Mouse (Mus musculus) stomach, postnatal 0 days (tissue): ENCODE measurements around the gene Usp49. TPM values are rescaled to one million over a fixed set of nuclear protein-coding genes. Genes with fewer than 3 reads are reported as not detected.

Experiments
- ATAC-seq: fragments of 200-750 bp; cut with Nextera tagmentation; 2 replicates; pipeline ENCODE4 v1.8.0; 2017; ENCODE audit not compliant: low FRiP score, low TSS enrichment
- DNase-seq: peaks from one replicate; pipeline ENCODE4 v3.0.0-alpha.2; 2016; ENCODE audit warnings: low spot score
- H3K27ac ChIP-seq: fragments of 300-500 bp; sonication (generic); replicated peaks from 2 replicates; pipeline ENCODE4 v1.5.1; 2014; ENCODE audit warnings: mild to moderate bottlenecking, control low read depth
- H3K27me3 ChIP-seq: fragments of 300-500 bp; sonication (generic); 2 replicates; pipeline ENCODE4 v1.6.1; 2014; ENCODE audit warnings: low read length; ENCODE audit not compliant: control insufficient read depth, insufficient read depth
- H3K36me3 ChIP-seq: fragments of 300-500 bp; sonication (generic); 2 replicates; pipeline ENCODE4 v1.6.1; 2014; ENCODE audit warnings: low read length, mixed read lengths; ENCODE audit not compliant: control insufficient read depth, insufficient read depth
- H3K4me1 ChIP-seq: fragments of 300-500 bp; sonication (generic); replicated peaks from 2 replicates; pipeline ENCODE4 v1.6.1; 2014; ENCODE audit warnings: antibody characterized with exemption; ENCODE audit not compliant: control insufficient read depth, insufficient read depth
- H3K4me2 ChIP-seq: fragments of 300-500 bp; sonication (generic); replicated peaks from 2 replicates; pipeline ENCODE4 v1.6.1; 2014; ENCODE audit warnings: low read depth, mild to moderate bottlenecking, control low read depth, moderate library complexity
- H3K4me3 ChIP-seq: fragments of 300-500 bp; sonication (generic); 2 replicates; pipeline ENCODE4 v1.5.1; 2014; ENCODE audit warnings: low read depth, low read length, control low read depth
- H3K9ac ChIP-seq: fragments of 300-500 bp; sonication (generic); 2 replicates; pipeline ENCODE4 v1.6.1; 2014; ENCODE audit warnings: mild to moderate bottlenecking, low read length, control low read depth, mixed read lengths
- H3K9me3 ChIP-seq: fragments of 300-500 bp; sonication (generic); 2 replicates; pipeline ENCODE4 v1.6.1; 2016; ENCODE audit warnings: low read length; ENCODE audit not compliant: control insufficient read depth
- CTCF ChIP-seq: IDR thresholded peaks from 2 replicates; pipeline ENCODE4 v1.5.1; 2016; ENCODE audit warnings: antibody characterized with exemption, low read depth, mild to moderate bottlenecking, moderate library complexity
- EP300 ChIP-seq: optimal IDR thresholded peaks from 2 replicates; pipeline ENCODE3; 2016; ENCODE audit warnings: antibody characterized with exemption
- WGBS: fragments of 180-500 bp; shearing (Covaris S2); extraction: QIAGEN DNeasy Blood & Tissue Kit; methylation state at CpG from one replicate; pipeline ENCODE4 v1.1.7; 2014; 5-methylcytosine and 5-hydroxymethylcytosine counted together
- polyA plus RNA-seq: library from polyadenylated mRNA; unstranded; fragments of >200 nt; fragmentation: Nextera tagmentation; extraction: Ambion mirVana; gene quantifications from 2 replicates; pipeline ENCODE4 v1.2.1, GENCODE M21; 2015

Usp49 gene
- polyA plus RNA-seq, 1 experiment from 2014 or later: 1.9 TPM

- ATAC-seq (peak; percentile 93), DNase-seq (peak; percentile 97)
- under 1% methylated on average over 60 of the region's 63 CpGs for WGBS
- H3K36me3 ChIP-seq: peaks cover 9% of the 10 kb centered on the region; the same call in 1 of the 2 replicates
- H3K4me1 ChIP-seq: peaks cover 3% of the 10 kb centered on the region; the same call in 1 of the 2 replicates
- H3K4me2 ChIP-seq: peak overlapping the region; percentile 98
- H3K9ac ChIP-seq: peak overlapping the region; percentile 68
- peak overlapping the region; percentile 93 for H3K27ac ChIP-seq
- no peaks in the 10 kb centered on the region for H3K27me3 ChIP-seq
- H3K4me3 ChIP-seq: peak overlapping the region; percentile 79
- TF ChIP-seq EP300: peak; percentile 34
- no peak for TF ChIP-seq CTCF
- no peaks in the 10 kb centered on the region for H3K9me3 ChIP-seq
Measured at GRCm38 (mm10) chr17:47628851-47629676, 1.4 kb upstream of the Usp49 start.

- H3K27ac ChIP-seq: peak overlapping the region; percentile 93
- H3K27me3 ChIP-seq: no peaks in the 10 kb centered on the region
- peak overlapping the region; percentile 98 for H3K4me2 ChIP-seq
- peak overlapping the region; percentile 68 for H3K9ac ChIP-seq
- peaks cover 3% of the 10 kb centered on the region; the same call in 1 of the 2 replicates for H3K4me1 ChIP-seq
- H3K36me3 ChIP-seq: peaks cover 8% of the 10 kb centered on the region; the same call in 1 of the 2 replicates
- H3K9me3 ChIP-seq: no peaks in the 10 kb centered on the region
- DNase-seq: no peak
- H3K4me3 ChIP-seq: peak overlapping the region; percentile 79
- peak; percentile 39 for ATAC-seq
- TF ChIP-seq EP300 (no peak), CTCF (peak; percentile 21; the same call in 1 of the 2 replicates)
- WGBS: under 1% methylated on average over 60 of the region's 61 CpGs
Measured at GRCm38 (mm10) chr17:47629717-47630677, 493 bp upstream of the Usp49 start.

- Histone ChIP-seq H3K4me3 (no peak overlapping the region), H3K9ac (no peak overlapping the region), H3K27ac (no peak overlapping the region), H3K36me3 (no peaks in the 10 kb centered on the region; the same call in 1 of the 2 replicates), H3K27me3 (no peaks in the 10 kb centered on the region), H3K4me2 (no peak overlapping the region), H3K9me3 (no peaks in the 10 kb centered on the region), H3K4me1 (peaks cover 3% of the 10 kb centered on the region; the same call in 1 of the 2 replicates)
- WGBS: 67% methylated on average over 4 of the region's 4 CpGs
- ATAC-seq (no peak), DNase-seq (no peak)
- TF ChIP-seq CTCF (no peak), EP300 (no peak)
Measured at GRCm38 (mm10) chr17:47632181-47632840, 1.8 kb downstream of the Usp49 start.

- DNase-seq: peak; percentile 57
- no peak for TF ChIP-seq EP300
- no peak for TF ChIP-seq CTCF
- peaks cover 3% of the 10 kb centered on the region; the same call in 1 of the 2 replicates for H3K4me1 ChIP-seq
- H3K36me3 ChIP-seq: no peaks in the 10 kb centered on the region; the same call in 1 of the 2 replicates
- ATAC-seq: peak; percentile 80
- no peaks in the 10 kb centered on the region for H3K9me3 ChIP-seq
- H3K27ac ChIP-seq: peak overlapping the region; percentile 8; the same call in 1 of the 2 replicates
- no peak overlapping the region for H3K9ac ChIP-seq
- no peak overlapping the region for H3K4me3 ChIP-seq
- 65% methylated on average over 7 of the region's 7 CpGs for whole genome bisulfite sequencing
- no peak overlapping the region for H3K4me2 ChIP-seq
- no peaks in the 10 kb centered on the region for H3K27me3 ChIP-seq
Measured at GRCm38 (mm10) chr17:47633999-47634770, 3.7 kb downstream of the Usp49 start.

- no peak overlapping the region for H3K4me3 ChIP-seq
- no peak overlapping the region for H3K4me2 ChIP-seq
- DNase-seq (no peak), ATAC-seq (no peak)
- no peak for TF ChIP-seq EP300
- TF ChIP-seq CTCF: peak; percentile 36
- H3K36me3 ChIP-seq: no peaks in the 10 kb centered on the region
- H3K9me3 ChIP-seq: no peaks in the 10 kb centered on the region
- WGBS: 69% methylated on average over 2 of the region's 2 CpGs
- H3K27me3 ChIP-seq: no peaks in the 10 kb centered on the region
- H3K4me1 ChIP-seq: no peaks in the 10 kb centered on the region
- no peak overlapping the region for H3K27ac ChIP-seq
- H3K9ac ChIP-seq: no peak overlapping the region
Measured at GRCm38 (mm10) chr17:47642992-47643391, 12.5 kb downstream of the Usp49 start.
